Mouse (Mus musculus) erythroblast, adult 5-6 weeks (primary cell): Measurements from ENCODE around the gene Asb13. TPM values are rescaled to one million over a fixed set of nuclear protein-coding genes. Genes with fewer than 3 reads are reported as not detected.

ENCODE experiments used
- ATAC-seq: replicated peaks from 2 replicates; pipeline ENCODE4 v1.8.0; 2016; ENCODE audit warnings: moderate number of reproducible peaks, mild to moderate bottlenecking, moderate TSS enrichment, inconsistent platforms; ENCODE audit not compliant: poor library complexity, low FRiP score, severe bottlenecking
- total RNA-seq, 2 experiments: library from RNA; stranded (forward) in 1 of 2; stranded (reverse) in 1 of 2; fragments of 150-400 nt in 1 of 2; fragments of 200-764, 138-1000 nt in 1 of 2; gene quantifications; 2 replicates each; pipeline versions ENCODE4 v1.2.3 to v1.2.4; 2015 to 2017; ENCODE audit warnings: low replicate concordance in 2 of 2

Asb13 gene
- total RNA-seq (2015; ENCODE audit: low replicate concordance): 0.42 and 2.5 TPM in 2 replicates
- total RNA-seq (2017; ENCODE audit: low replicate concordance): 2.6 TPM in 1 of 2 replicates, not detected in the other

DNA sequence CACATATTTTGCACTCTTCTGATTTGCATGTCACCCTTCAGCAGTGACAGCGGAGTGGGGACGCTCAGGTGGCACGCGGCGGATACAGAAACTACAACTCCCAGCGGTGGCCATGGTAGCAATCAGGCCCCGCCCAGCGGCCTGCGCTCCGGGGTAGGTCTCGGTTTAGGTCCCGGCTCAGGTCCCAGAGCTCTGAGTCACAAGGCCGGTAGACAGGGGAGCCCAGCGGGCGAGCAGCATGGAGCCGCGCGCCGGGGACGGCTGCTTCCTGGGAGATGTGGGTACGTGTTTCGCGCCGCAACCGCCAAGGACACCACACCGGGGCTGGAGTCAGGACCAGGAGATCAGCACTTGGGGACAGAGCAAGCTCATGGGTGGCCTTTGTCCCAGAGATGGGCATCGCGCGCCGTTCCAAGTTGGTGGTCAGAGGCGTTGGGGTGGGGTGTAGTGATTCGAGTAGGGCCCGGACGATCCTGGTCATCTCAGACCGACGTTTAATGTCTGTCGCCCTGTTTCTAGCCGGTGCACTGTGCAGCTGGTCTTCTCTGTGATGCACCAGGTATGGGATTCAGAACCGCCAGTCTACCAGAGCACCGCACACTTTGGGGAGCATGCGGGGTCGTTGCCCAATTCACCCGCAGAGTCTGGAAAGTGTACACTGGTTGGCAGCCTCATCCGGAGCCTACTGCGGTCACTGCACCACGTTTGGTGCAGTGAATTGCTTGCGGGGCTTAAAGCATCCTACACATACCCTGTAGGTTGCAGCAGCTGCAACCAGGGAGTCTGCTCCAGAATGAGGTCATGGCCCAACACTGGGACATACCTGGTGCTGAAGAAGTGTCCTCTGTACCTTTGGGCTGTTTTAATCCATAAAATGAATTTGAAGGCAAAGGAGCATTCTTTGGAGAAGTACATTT lies at the start of gene Asb13:
Gene Asb13 (plus strand): TSS at position 138 of the 917 bp plus-strand sequence.
- peak; percentile 99 for ATAC-seq

DNA sequence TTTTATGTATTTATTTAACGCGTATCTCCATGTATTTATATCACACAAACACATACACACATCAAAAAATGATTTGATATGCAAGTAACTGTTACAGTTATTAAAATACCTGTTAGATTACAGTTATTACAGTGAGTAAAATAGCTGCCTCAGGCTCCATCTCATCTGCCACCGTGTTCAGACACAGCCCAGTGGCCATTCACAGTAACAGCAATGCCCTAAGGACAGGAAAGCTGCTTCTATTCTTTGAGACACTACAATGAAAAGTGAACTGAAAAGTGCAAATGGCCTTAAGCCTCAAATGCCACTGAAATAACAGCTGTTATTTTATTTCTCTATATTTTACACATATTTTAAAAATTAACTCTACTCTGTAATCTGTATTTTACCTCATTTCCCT lies 43.0 kb upstream of the Asb13 start:
- ATAC-seq: no peak

DNA sequence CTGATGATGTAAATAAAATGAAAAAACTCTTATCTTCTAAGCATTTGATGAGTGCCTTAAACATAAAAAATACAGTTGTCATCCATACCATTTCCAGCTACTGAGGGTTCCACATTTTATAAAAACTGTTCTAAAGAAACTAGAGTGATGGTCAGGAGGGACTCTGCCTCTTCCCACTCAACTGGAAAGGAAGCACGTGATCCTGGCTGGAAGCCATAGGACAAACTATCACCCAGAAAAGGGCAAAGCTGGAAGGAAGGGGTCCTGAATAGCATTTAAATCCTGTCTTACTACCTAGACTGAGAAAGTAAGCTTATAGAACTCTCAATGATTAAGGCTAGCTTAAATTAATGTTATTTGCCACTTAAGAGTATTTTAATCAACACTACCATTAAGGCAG lies 39.5 kb upstream of the Asb13 start:
- ATAC-seq: no peak

DNA sequence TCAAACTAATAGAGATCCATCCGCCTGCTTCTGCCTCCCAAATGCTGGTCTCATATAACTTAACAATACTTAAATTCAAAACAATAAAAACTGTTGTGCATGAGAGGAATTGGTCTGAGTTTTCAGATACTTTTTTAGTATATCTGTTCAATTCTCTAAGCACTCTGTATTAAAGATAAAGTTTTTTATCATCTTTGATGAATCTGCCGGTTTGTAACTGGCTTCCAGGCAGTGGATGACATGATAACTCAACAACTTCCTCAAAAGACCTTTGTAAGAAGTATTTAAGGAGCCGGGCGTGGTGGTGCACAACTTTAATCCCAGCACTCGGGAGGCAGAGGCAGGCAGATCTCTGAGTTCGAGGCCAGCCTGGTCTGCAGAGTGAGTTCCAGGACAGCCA lies 37.6 kb upstream of the Asb13 start:
- no peak for ATAC-seq

DNA sequence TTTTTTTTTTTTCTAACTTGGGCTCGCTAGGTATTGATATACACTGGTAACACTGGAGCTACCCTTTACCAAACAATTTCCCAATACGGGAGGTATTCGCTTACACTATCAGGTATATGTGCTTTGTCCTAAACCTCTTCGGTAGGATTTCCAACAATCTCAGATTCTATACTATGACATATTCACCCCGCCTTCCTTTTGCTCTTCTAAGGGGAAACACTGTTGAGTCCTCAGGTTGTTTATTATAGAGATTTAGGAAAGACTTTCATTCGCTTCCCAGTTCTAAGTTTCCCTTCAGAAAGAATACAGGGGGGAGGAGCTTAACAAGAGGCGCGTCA lies 24.1 kb upstream of the Asb13 start:
- ATAC-seq: peak; percentile 64; the same call in 1 of the 2 replicates

DNA sequence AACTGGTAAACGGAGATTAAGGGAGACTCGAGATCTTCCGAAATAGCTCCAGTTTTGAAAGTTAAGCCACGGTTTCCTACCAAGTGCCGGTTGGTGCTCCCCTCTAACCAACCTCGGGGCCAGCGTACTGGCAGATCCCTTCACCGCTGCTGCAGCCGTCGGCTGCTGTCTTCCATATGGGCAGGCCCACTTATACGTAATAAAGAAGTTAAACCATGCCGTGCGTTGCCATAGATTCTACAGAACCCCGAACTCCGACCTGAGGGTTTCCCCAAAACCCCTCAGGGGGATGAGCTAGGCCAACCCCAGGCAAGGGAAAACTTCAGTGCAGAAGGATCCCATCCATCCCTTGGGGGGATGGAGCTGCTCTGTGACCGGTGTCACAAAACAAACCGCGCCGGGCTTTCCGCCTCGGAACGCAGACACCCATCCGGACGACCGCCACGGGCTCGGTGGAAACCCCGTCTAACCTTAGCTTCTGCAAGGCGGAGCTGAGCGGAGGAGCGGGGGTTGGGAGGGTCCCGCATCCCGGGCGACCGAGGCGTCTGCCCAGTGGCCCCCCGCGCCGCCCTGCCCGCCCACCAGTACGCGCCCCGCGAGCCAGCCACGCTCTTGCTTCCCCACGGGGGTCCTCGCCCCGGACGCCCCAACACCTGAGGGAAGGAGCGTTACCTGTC lies 23.6 kb upstream of the Asb13 start:
- peak; percentile 35 for ATAC-seq

DNA sequence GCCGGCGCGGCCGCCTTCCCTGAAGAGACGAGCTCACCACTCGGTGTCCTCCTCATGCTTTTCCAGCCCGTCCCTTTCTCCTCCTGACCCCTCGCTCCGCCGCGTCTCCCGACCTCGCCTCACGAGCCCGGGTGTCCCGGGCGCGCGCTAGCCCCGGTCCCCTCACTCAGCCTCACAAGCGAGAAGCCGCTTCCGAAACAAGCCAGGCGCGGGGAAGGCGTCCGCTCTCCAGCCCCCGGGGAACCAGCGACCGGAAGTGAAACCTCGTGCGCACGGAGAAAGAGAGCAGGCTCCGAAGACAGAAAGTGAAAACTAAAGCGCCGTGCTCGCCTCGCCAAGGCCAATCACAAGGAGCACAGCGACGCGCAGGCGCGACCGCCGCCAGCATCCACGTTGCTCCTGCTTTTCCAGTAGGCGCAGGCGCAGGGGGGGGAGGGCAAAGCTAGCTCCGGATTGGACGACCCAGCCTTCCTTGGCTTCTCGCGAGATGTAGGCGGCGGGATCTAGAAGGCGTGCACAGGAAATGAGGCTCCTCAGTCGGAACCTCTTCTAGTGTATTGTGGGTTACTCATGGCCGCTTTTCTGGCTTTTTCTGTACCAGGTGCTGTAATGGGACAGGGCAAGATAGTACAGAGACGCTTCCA lies 22.9 kb upstream of the Asb13 start, which contains the start of gene Fam208b:
Gene Fam208b (minus strand): TSS at position 314 of the 644 bp plus-strand sequence.
- ATAC-seq: peak; percentile 99

DNA sequence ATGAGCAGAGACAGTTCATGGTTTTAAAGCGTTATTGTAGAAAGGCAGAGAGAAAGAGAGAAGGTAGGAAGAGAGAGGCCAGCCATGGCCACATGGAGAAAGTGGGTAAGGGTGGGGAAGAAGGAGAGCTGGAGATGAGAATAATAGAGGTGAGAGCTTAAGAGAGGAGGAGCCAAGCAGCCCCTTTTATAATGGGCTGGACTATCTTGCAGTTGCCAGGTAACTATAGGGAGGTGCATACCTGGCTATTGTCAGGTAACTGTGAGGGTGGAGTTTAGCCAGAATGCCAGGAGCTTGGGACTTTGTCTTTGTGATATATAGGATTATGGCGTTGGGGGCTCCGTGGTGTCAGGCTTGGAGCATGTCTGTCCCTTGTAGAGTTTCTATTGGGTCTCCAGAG lies 6.7 kb upstream of the Asb13 start:
- no peak for ATAC-seq

DNA sequence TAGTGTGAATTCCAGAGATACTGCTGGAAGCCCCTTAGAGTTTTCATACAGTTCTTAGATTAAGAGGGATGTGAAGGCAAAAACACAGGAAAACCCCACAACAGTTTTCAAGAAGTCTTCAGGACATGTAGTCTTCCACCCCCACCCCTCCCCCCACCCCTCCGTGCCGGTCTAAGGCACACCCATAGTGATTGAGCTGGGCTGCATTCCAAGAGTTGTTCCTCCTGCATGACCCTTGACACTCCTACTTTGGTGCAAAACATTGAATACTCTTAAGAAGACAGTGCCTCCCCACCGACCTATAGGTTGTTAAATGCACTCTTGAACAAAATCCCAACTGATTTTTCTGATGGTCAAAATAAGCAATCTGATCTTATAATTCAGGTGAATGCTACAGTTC lies 5.7 kb upstream of the Asb13 start:
- ATAC-seq: no peak

DNA sequence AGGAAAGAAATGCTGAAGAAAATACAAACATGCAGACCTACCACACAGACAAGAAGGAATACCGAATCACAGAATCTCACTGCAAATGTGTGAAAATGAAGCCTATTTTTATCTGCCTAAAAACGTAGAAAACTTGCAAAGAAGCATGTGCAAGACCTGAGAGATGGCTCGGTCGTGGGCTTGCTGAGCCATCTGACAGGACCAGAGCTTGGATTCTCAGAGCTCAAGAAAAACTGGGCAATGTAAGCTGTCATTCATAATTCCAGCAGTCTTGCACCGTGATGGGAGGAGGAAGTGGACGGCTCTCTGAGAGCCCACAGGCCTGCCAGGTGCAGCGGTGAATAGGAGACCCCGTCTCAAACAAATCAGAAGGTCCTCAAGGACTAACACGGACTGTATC lies 1.3 kb upstream of the Asb13 start:
- no peak for ATAC-seq

DNA sequence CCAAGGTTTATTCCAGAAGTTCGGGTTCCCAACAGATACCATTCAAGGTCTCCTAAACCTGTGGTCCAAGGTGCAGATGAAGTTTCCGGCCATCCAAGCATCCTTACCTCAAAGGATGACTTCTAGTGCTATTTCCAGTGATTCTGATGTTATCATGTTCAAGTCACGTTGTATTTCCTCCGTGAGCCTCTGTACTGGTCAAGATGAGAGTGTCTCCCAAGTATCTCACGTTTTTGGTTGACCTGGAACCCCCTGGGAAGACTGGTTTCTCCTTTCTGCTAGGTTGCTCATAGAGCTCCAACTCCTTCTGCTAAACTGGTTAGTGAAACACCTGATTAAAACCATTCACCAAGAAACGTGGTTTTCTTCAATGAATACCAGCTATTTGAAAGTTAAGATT lies 701 bp upstream of the Asb13 start:
- no peak for ATAC-seq

DNA sequence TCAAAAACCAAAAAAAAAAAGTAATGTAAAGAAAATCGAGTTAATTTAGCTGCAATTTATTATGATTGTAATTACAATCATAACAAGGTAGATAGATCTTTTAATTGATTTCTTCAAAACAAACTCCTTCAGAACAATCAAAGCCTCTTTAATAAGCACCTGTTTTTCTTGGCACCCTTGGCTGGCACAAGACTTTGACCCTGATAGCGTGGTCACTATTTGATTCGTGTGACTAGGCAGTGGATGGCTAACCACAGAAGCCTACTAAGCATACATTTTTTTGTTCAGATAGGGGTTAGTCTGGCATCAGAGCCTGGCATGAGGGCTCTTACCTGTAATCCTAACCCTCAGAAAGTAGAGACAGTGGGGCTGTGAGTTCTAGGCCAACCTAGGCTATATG lies 1.2 kb downstream of the Asb13 start:
- ATAC-seq: no peak

DNA sequence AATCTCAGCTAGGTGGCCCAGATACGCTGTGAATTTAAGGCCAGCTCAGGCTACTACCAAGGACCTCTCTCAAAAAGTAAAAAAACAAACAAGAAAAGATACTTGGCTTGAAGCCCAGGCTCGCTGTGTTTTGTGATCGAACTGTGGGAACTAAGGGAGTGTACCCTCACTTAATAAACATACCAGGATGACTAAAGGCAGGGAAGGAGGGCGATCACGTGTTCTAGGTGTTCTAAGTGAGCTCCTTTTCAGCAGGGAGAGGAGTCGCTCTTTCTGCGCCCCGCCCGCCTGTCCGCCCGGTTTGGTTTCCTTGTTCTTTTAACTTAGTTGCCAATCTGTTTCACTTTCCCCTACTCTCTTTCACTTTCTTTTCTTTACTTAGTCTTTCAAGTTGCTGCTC lies 3.0 kb downstream of the Asb13 start:
- ATAC-seq: no peak

DNA sequence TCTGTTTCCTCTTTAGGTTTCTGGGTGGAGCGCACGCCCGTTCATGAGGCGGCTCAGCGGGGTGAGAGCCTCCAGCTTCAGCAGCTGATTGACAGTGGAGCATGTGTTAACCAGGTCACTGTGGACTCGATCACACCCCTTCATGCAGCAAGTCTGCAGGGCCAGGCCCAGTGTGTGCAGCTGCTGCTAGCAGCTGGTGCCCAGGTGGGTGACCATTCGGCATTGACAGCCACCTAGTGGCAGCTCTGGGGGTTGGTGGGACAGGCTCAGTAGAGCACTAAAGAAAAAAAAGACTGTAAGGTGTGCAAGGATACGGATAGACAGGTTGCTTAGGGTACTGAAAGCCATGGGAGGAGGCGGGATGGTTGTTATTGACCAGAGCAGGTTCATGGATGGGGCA lies 8.2 kb downstream of the Asb13 start:
- ATAC-seq: 0 out of 2 replicates have a peak, but pooled peaks have one; percentile 48

DNA sequence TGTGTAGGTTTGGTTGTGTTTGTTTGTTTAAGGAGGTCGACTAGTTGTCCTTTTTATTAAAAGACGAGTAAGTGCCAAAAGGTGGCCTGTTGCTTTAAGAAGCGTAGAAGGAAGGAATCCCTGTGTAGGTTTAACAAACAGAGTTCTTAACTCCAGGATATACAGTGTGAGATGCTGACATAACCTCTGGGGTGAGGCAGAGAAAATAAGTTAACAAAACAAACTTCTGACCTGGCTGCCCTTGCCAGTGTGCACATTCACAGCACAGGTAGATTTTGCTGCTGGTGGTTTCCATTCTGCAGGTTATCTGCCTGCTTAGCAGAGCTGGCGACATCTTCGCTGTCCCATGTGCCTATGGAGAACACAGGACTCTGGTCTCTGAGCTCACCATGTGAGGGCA lies 8.7 kb downstream of the Asb13 start:
- no peak for ATAC-seq

DNA sequence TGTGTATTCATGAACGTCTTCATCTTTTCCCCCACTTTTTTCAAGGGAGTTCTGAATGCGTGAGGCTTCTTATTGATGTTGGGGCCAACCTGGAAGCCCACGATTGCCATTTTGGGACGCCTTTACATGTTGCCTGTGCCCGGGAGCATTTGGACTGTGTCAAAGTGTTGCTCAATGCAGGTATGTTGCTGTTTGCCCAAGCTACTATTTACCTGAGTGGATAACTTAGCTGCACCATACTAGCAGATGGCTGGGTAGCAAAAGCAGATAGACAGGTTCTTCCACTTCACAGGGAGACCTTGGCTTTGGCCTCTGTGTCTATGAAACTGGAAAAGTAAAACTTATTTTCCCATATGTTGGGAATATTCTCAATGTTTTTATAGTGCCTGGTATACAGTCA lies 11.0 kb downstream of the Asb13 start:
- no peak for ATAC-seq

DNA sequence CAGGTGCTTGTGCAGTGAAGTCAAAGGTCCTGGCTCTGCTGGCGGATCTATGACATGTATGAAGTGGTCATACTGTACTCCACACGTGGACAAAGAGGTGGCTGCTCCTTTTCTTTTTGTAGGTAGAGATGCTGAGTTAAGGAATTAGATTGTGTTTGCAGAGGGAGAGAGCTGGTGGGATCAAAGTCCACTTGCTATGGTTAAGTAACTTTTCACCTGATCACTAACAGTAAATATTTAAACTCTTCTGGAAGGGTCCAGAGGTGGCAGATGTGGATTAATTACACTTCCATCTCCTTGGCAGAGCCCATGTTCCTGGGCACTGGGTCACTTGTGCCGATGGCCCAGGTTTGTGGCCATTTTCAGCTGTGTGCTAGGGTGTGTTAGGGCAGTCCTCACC lies 12.1 kb downstream of the Asb13 start:
- ATAC-seq: no peak

DNA sequence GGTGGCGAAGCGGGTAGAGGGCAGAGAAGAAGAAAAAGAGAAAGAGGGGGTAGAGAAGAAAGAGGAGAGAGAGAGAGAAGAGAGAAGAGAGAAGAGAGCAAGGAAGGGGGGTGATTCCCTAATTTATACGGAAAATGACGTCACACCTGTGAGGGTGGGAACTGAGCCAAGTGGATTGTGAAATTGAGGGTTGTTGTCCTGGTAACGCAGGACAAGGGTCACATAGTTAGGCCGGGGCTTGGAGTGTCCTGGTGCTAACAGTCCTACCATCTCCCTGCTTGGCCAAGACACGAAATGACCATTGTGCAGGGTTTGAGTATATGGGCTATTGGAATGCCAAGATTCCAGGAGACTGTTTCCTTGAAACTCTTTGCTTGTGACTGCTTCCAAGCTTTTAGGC lies 12.7 kb downstream of the Asb13 start:
- ATAC-seq: no peak

DNA sequence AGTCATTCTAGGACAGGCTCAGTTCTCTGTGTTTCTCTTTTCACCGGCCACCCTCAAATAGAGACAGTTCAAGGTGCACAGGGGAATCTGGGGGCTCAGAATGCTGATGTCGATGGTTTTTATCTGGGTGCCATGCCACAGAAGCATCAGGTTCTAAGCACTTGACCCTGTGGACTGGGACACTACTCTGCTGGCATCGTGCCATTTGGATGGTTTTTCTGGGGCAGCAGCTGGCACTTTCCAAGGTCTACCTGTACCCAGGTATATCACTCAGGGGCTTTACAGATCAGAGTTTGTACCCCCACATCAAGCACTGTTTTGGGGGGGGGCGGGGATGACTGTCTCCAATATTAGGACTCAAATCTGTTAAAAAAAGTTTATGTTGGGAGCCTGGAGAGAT lies 16.7 kb downstream of the Asb13 start:
- no peak for ATAC-seq

DNA sequence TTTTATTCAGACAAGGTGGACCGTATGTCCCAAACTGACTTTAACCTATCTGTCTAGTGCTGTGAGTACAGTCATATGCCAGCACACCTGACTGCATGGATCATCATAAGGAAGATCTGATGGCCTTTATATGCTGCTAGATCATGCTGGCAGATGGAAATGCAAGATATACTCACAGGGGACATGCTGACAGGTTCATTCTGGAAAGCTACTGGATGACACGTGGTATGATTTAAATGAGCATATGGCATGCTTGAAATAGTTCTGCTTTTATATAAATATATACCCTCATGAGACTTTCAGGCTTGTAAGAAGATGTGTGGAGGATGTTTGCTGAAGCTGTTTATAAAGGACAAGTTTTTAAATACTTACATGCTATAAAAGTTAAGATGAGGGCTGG lies 20.6 kb downstream of the Asb13 start:
- ATAC-seq: no peak
